Mouse (Mus musculus) left cerebral cortex, postnatal 25 days (tissue): ENCODE measurements around the gene Fez1. TPM values are rescaled to one million over a fixed set of nuclear protein-coding genes. Genes with fewer than 3 reads are reported as not detected.

Source experiments
- total RNA-seq, 2 experiments: library from RNA; stranded (reverse); gene quantifications; 2 replicates each; pipeline ENCODE4 v1.2.3; 2021

The Fez1 gene
- total RNA-seq, 2 experiments from 2014 or later: 286 to 301 TPM

Other genes starting within 250 kb of the Fez1 start
- not detected for gene Gm17689, start 239.2 kb upstream of the Fez1 start, total RNA-seq
- gene A630095E13Rik, start 178.5 kb upstream of the Fez1 start, total RNA-seq: not detected
- not detected for gene Acrv1, start 128.6 kb upstream of the Fez1 start, total RNA-seq
- gene Chek1, start 94.8 kb upstream of the Fez1 start, total RNA-seq: 1 to 10 TPM; 2.1 to 2.4 TPM
- gene Stt3a, start 54.2 kb upstream of the Fez1 start, total RNA-seq: 10 to 100 TPM; 73.8 to 75.8 TPM
- 100 to 1,000 TPM; 108 to 118 TPM for gene Ei24, start 24.5 kb upstream of the Fez1 start, total RNA-seq